Mouse (Mus musculus) layer of hippocampus, adult 11-12 months (tissue): ENCODE measurements around the gene Hykk.

ENCODE experiments used
- DNase-seq: peaks from one replicate; pipeline ENCODE4 v3.0.0; 2022; ENCODE audit warnings: low spot score

Hykk gene

GRCm38 (mm10) chr9:54981291-54982191 lies 64.5 kb downstream of the Hykk start:
- DNase-seq = no peak

- DNase-seq = no peak
Measured at GRCm38 (mm10) chr9:54982401-54982800, 65.3 kb downstream of the Hykk start.

- DNase-seq = no peak
Measured at GRCm38 (mm10) chr9:54990362-54990761, 73.3 kb downstream of the Hykk start.

GRCm38 (mm10) chr9:54994381-54994780 lies 77.3 kb downstream of the Hykk start:
- no peak for DNase-seq

DNA sequence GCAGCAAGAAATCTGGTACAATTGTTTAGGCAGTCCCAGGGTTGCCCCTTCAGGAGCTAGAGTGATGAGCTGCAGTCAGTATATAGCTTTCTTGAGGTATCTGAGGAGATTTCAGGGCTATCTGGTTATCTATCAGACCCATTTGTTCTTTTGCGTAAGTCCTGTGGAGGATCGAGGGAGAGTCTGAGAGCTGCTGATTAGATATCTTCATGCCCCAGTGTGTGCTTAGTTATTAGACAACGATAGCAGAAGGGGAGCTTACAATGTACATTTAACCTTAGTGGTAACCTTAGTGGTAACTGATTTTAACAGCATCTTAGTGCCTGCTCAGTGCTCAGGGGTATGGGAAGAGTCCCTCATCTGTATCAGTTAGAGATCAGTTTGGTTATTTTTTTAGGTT lies 78.6 kb downstream of the Hykk start:
- no peak for DNase-seq
